Mouse (Mus musculus) CH12.LX (cell line): ENCODE measurements around the gene Astl.

ENCODE experiments used
- CHD1 ChIP-seq: IDR thresholded peaks from 2 replicates; pipeline ENCODE4 v1.6.1; 2012; ENCODE audit warnings: low read depth, low read length, improper control_type of control experiment, inconsistent platforms
- CTCF ChIP-seq, 2 experiments: IDR thresholded peaks in 1 of 2; conservative IDR thresholded peaks in 1 of 2; 2 replicates each; pipeline ENCODE4 v1.5.1; 2011 to 2012; ENCODE audit warnings: low read depth in 2 of 2, low read length in 2 of 2, improper control_type of control experiment in 1 of 2, inconsistent platforms in 1 of 2, mild to moderate bottlenecking in 1 of 2, moderate library complexity in 1 of 2
- E2F4 ChIP-seq: IDR thresholded peaks from 2 replicates; pipeline ENCODE4 v1.6.1; 2011; ENCODE audit warnings: low read depth, low read length, improper control_type of control experiment; ENCODE audit not compliant: insufficient replicate concordance
- EP300 ChIP-seq: IDR thresholded peaks from 2 replicates; pipeline ENCODE4 v1.6.1; 2011; ENCODE audit warnings: low read length, improper control_type of control experiment
- GABPA ChIP-seq: IDR thresholded peaks from 2 replicates; pipeline ENCODE4 v1.6.1; 2012; ENCODE audit warnings: low read depth, low read length, improper control_type of control experiment, inconsistent platforms; ENCODE audit not compliant: insufficient replicate concordance
- HCFC1 ChIP-seq: IDR thresholded peaks from 2 replicates; pipeline ENCODE4 v1.6.1; 2012; ENCODE audit warnings: low read depth, mild to moderate bottlenecking, inconsistent platforms, low read length, improper control_type of control experiment
- MAZ ChIP-seq: IDR thresholded peaks from 2 replicates; pipeline ENCODE4 v1.6.1; 2012; ENCODE audit warnings: low read depth, mild to moderate bottlenecking, inconsistent platforms, low read length, improper control_type of control experiment, moderate library complexity
- MXI1 ChIP-seq: IDR thresholded peaks from 2 replicates; pipeline ENCODE4 v1.6.1; 2011; ENCODE audit warnings: mild to moderate bottlenecking, low read depth, low read length, improper control_type of control experiment
- MYC ChIP-seq: IDR thresholded peaks from 2 replicates; pipeline ENCODE4 v1.6.1; 2011; ENCODE audit warnings: low read depth, mild to moderate bottlenecking, improper control_type of control experiment, low read length
- POLR2A ChIP-seq: IDR thresholded peaks from 2 replicates; pipeline ENCODE4 v1.6.1; 2011; ENCODE audit warnings: low read depth, mild to moderate bottlenecking, improper control_type of control experiment, low read length
- RCOR1 ChIP-seq: conservative IDR thresholded peaks from 2 replicates; pipeline ENCODE4 v1.6.1; 2012; ENCODE audit warnings: low read depth, mild to moderate bottlenecking, inconsistent platforms, low read length, improper control_type of control experiment
- ZMIZ1 ChIP-seq: IDR thresholded peaks from 2 replicates; pipeline ENCODE4 v1.6.1; 2012; ENCODE audit warnings: low read depth, mild to moderate bottlenecking, inconsistent platforms, low read length, improper control_type of control experiment

DNA sequence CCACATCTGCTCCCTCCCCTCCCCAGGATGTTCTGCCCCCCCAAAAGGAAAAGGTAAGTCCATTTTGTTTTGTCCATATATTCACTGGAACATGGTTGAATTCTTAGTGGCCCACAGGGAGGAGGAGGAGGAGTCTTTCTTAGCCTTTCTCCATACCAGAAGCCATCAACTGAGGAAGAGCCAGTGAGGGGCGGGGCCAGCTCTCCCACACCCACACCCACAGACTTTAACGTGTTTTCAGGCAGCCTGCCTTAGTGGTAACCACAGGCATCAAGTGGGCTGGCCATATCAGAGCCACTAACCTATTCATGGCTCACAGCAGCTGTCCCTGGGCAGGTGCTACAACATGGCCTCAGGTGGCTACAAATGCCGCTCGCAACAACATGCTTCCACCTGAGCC, 394 bp downstream of the Astl start:
- TF ChIP-seq CTCF (conservative IDR thresholded peaks at IDR 0.05 in 1 of 2, IDR thresholded peaks at IDR 0.05 in 1 of 2; ENCODE audit: low read depth in 2 of 2, low read length in 2 of 2) (no peak), MXI1 (no peak), EP300 (no peak), E2F4 (no peak), ZMIZ1 (0 out of 2 replicates have a peak, but pooled peaks have one; percentile 17), HCFC1 (no peak), MYC (no peak), MAZ (no peak), CHD1 (no peak), POLR2A (peak; percentile 47), RCOR1 (no peak), GABPA (no peak)
